Mouse (Mus musculus): ENCODE results near the gene Mpdu1.

Gene Mpdu1

DNA sequence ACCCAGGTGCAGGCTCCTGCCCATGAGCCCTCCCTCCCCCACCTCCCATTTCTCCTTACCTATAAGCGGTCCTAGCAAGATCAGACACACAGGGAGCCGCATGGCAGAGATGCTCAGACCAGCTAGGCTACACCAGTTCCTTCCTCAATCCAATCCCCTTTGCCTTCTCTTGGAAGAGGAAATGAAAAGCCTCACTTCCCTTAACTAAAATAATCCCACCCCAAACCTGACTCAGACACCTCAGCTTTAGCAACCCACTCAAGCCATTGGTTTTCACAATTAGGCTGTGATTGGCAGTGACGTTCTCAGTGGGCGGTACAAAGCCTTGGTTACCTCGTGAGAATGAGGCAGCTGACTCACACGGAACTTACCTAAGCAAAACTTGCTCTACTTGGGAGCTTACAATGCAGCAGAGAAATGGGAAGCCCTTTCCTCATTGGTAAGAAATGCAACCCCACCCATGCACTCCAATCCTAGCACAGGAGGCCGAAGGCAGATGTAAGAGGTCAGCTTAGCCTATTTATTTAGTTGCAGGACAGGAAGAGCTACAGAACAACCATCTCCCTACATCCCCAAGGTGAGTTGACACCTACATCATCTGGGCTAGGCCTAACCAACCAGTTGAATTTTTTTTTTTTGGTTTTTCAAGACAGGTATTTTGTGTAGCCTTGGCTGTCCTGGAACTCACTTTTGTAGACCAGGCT, 3.7 kb upstream of the Mpdu1 start, which contains the start of gene Cd68:
Gene Cd68, minus strand, starts transcription at position 193 of the 704 bp plus-strand sequence.
- intact Hi-C loops (cut with DNase I) = no loop called here

- intact Hi-C loops (cut with DNase I) = no loop called here
Measured at GRCm38 (mm10) chr11:69665457-69665960, 3.1 kb upstream of the Mpdu1 start.

DNA sequence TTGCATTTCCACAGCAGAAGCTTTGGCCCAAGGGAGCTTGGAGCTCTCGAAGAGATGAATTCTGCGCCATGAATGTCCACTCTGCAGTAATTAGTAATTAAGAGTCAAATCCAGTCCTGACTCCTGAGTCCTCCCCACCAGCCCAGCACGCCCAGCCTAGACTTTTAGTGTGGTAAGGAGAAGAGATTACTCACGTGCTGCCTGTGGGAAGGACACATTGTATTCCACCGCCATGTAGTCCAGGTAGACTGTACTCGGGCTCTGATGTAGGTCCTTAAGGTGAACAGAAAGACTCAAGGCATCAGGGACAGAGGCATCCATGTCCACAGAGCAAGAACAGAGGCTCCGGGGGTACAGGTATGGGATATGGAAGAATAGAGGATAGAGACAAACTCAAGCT, 2.4 kb upstream of the Mpdu1 start:
- intact Hi-C loops (cut with DNase I) = loop anchor here (5.0 kb wide), 1 partner anchor 38 kb away; no protein-coding TSS in a partner anchor

- intact Hi-C loops (cut with DNase I) = loop anchor here (5.0 kb wide), 1 partner anchor 36 kb away; no protein-coding TSS in a partner anchor
Measured at GRCm38 (mm10) chr11:69663795-69664194, 1.4 kb upstream of the Mpdu1 start.

DNA sequence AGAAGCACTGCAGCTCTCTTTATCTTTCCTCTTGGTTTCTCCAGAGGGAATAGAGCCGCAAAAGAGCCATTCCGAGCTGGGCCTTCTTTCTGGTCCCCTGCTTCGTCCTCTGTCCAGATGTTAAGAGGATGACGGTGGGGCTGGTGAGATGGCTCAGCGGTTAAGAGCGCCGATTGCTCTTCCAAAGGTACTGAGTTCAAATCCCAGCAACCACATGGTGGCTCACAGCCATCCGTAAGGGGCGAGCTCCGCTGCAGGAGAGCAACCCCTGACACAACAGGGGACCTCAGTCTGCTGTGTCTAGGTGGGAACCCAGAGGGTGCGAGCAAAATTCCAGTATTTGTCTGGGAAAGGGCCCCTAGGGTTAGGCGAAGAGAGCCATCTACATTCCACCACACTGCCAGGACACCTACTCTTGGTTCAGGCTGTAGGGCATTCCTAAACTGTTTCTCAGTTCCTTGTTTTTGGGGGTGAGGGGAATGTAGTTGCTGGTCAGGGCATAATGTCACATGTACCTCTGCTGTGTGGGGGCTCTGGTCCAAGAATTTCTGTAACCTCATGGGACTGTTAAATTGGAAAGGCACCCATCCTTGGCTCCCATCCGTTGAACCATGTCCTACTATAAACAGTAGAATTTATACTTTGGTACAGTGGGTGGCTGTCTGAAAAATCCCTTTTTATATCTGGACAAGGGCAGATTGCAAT, 677 bp upstream of the Mpdu1 start:
- intact Hi-C loops (cut with DNase I) = loop anchor here (5.0 kb wide), 1 partner anchor 36 kb away; no protein-coding TSS in a partner anchor

DNA sequence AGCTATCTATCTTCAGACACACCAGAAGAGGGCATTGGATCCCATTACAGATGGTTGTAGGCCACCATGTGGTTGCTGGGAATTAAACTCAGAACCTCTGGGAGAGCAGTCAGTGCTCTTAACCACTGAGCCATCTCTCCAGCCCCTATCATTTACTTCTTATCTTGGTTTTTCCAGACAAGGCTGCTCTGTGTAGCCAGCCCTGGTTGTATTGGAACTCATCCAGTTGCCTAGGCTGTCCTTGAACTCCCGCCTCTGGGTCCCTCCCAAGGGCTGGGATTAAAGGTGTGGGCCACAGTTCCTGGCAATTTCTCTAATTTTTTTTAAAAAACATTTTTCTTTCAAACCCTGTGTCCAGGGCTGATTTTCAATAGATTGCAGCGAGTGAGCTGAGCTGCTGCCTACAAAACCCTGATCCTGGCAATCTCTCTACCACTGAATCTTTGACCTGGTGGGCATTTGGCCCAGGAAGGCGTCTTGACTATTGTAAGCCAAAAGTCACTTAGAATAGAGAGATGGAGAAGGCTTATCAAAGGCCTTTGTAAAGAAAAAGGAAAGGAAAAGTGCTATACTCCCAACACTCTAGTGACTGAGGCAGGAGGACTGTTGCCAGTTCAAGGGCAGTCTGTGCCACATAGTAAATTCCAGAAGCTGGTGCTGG, 1.1 kb downstream of the Mpdu1 start:
- intact Hi-C loops (cut with DNase I) = loop anchor here (5.0 kb wide), 1 partner anchor 34 kb away; no protein-coding TSS in a partner anchor

DNA sequence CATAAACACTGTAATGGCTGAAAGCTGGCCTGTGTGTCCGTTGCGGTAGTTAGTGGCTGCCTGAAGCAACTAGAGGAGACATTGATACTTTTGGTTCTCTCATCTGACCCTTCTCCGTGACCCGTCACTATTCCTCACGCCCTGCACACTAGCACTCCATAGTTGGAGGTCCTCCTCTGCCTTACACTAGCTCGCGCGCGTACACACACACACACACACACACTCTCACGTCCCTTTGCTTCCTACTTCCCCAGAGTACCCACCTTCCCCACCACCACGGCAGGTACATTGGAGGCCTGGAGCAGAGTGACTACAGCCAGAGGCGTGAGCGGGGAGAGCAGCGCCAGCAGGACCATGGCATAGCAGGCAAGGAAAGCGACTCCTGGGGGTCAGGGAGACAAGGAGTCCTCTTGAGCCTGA, 5.0 kb downstream of the Mpdu1 start:
- intact Hi-C loops (cut with DNase I) = no loop called here

DNA sequence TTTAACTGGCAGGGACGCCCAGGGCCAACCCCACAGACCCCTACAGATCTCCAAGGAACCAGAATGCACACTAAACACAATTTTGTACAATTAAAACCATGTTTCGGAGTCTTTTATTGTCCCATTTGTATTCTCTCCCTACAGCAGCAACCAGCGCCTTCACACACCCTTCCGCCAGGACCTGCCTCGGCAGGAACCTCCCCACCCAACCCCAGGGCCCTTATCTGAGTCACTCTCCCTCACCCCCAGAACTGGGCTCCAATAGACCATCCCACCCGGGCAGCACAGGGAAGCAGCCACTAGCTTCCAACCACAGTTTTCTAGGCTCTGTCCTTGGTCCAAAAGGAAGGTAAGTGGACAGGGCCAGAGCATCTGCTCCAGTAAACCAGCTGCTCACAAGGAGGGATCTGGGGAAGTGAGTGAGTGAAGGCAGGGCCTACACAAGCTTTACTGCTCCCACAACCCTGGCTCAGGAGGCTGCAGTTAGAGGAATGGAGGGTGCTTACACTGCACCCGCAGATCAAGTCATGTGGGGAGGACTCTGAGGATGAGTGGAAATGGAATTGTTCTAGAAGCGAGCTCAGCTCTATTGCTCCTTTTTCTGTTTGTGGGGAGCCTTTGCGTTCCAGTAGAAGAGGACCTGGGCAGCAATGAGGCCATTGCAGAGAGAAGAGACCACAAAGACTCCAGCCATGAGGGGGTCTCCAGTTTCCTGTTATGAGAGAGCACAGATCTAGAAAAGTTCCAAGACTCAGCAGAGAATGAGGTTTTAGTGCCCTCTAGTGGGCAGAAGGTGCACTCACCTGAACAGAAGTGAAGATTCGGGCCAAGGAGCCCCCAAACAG, 5.6 kb downstream of the Mpdu1 start:
- intact Hi-C loops (cut with DNase I) = no loop called here

- intact Hi-C loops (cut with DNase I) = no loop called here
Measured at GRCm38 (mm10) chr11:69656065-69656455, 6.4 kb downstream of the Mpdu1 start.

DNA sequence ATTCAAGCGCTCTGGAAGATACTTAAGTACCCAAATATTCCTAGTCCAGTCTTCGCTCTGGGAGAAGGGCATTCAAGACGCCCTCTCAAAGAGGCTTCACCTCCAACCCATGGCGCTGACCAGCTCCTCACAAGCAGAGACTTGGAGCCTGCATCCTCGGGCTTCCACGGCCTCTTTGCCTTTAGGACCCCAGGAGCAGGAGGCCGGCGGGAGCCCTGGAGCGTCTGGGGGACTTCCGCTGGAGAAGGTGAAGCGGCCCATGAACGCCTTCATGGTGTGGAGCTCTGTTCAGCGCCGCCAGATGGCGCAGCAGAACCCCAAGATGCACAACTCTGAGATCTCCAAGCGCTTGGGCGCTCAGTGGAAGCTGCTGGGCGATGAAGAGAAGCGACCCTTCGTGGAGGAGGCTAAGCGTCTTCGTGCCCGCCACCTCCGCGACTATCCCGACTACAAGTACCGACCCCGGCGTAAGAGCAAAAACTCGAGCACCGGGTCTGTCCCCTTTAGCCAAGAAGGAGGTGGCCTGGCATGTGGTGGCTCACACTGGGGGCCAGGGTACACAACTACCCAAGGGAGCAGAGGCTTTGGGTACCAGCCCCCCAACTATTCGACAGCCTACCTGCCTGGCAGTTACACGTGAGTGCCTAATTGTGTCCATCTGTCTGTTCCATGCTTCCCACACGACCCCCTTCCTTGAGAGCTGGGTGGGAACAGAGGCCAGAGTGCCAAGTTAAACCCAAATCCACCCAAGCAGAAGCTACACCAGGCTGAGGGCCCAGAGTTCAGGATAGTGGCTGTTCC, 7.0 kb downstream of the Mpdu1 start, which contains the start of gene Sox15:
Gene Sox15, plus strand, starts transcription at position 51 of the 801 bp plus-strand sequence.
- intact Hi-C loops (cut with DNase I) = no loop called here

DNA sequence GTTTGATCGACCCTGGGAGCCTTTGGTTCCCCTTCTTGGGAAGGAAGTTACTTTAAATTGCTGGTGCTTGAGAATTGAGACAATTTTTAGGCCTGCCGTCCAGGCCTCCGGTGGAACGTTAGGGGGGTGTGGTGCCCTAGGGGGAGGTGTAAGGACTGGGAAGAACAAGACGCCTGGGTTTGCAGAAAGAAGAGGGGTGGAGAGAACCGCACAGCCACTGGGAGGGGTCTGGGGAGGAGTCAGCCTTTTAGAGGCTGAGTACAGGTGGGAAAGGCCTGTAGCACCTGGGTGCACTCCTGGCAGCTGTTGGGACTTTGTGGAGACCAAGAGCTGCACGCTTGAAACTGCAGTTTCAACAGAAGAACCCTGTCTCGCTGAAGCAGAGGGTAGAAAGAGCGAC, 7.7 kb downstream of the Mpdu1 start:
- intact Hi-C loops (cut with DNase I) = no loop called here

- intact Hi-C loops (cut with DNase I) = no loop called here
Measured at GRCm38 (mm10) chr11:69653399-69653798, 9.0 kb downstream of the Mpdu1 start.

- intact Hi-C loops (cut with DNase I) = no loop called here
Measured at GRCm38 (mm10) chr11:69645860-69646259, 16.6 kb downstream of the Mpdu1 start.

DNA sequence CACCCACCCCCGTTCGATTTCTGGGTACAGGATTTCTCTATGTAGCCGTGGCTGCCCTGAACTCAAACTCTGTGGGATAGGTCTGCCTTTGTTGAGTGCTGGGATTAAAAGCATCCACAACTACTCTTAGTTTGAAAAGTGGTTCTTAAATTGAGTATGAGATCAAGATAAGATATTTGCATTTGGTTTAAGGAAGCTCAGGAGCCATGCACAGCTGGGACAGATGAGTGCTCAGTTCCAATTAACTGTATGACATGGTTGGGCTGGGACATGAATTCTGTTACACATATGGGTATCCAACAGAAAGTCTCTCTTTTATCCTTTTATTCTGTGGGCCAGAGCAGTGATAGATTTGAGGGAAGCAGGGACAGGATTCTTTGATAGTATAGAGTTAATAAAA, 27.0 kb downstream of the Mpdu1 start:
- intact Hi-C loops (cut with DNase I) = no loop called here

- intact Hi-C loops (cut with DNase I) = no loop called here
Measured at GRCm38 (mm10) chr11:69633128-69633866, 29.1 kb downstream of the Mpdu1 start.

- intact Hi-C loops (cut with DNase I) = no loop called here
Measured at GRCm38 (mm10) chr11:69632284-69633089, 30.0 kb downstream of the Mpdu1 start, which contains the start of gene Fxr2. Fxr2 (plus strand) TSS chr11:69632990.

DNA sequence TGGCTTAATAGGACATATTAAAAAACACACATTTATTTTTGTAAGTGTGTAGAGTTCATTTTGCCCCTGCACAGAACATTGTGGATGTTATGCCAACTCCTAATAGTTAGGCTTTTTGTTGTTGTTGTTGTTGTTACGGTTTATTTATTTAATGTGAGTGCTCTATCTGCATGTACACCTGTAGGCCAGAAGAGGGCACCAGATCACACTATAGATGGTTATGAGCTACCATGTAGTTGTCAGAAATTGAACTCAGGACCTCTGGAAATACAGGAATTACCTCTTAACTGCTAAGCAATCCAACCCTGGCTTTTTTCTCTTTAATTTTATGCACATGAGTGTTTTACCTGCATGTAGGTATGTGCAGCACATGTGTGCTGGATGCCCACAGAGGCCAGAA, 32.6 kb downstream of the Mpdu1 start:
- intact Hi-C loops (cut with DNase I) = loop anchor here (5.0 kb wide), 1 partner anchor 32 kb away; the partner anchor contains the start of gene Mpdu1

DNA sequence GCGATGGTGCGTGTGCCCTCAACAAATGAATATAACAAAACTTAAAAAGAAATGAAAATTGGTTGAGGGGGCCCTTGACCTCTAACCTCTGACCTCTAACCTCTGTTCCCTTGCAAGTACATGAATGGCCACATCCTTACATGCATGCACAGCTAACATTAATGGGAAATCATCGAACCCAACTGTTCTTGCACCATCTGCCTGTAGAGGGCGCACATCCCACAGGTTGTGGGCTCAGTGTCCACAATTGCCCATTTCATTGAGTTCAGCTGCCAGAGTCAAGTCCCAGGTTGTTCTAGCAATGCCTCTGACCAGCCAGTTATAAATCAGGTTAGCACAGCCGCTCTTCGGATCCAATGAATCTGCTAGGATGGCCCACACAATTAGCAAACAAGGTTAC, 34.2 kb downstream of the Mpdu1 start:
- intact Hi-C loops (cut with DNase I) = loop anchor here (5.0 kb wide), 1 partner anchor 34 kb away; the partner anchor contains the start of gene Mpdu1

Data from adrenal gland (tissue).